Mouse (Mus musculus): ENCODE results near the gene Rusc1. TPM values are rescaled to one million over a fixed set of nuclear protein-coding genes. Genes with fewer than 3 reads are reported as not detected.

The Rusc1 gene
- polyA plus RNA-seq, 2 experiments: 2.6 to 4.1 TPM

DNA sequence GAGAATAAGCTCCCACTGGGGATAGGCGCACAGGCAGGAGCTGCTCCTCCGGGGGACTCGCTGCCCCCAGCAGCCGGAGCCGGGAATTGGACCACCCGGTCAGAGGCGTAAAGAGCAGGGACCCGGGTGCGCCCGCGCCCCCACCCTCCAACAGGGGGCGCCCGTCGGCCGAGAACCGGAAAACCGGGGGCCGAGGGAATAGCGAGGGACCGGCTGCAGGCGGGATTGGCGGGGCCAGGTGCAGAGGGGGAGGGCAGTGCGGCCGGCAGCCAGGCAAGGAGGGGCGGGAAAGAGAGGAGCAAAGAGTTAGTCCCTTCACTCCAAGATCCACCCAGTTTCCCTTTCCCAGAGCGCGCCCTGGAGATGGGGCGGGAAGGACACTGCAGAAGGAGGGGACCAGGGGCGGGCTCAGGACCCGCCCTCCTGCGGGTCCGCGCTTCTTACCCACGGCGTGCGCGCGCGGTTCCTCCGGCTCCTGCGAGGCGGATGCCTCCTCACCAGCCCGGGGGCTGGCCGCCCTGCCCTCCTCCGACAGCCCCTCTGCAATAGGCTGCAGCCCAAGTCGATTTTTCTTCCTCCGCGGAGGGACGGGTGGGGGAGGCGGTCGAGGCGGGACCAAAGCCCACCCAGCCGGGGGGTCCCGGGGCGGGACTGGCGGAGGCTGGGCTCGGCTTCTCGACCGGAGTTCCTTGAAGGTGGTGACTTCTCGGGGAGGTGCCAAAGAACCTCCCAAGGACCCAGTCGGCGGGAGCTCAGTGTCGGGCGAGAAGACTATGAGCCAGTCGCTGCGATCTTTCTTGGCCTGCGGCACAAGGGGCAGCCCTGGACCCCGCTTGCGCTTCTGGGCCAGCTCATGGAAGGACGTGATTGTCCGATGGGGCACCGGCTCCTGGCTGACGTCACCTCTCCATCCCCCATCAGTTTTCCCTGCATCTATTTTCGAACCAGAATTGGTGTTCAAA is 2.1 kb downstream of the Rusc1 start:
- Histone ChIP-seq H3K36me3 (replicated peaks; ENCODE audit: control insufficient read depth, insufficient read depth, low read depth) (peaks cover 8% of the 10 kb centered on the region), H3K4me1 (replicated peaks; ENCODE audit: control insufficient read depth in 2 of 2, insufficient read depth in 2 of 2, low read length in 1 of 2) (peaks cover 13 to 17% of the 10 kb centered on the region in 2 experiments), H3K9ac (replicated peaks) (peak overlapping the region; percentile 61), H3K27me3 (ENCODE audit: control insufficient read depth, insufficient read depth, low read length) (peaks cover 24% of the 10 kb centered on the region), H3K4me3 (ENCODE audit: insufficient read depth in 1 of 2, low read depth in 2 of 2, low read length in 2 of 2) (peak overlapping the region; percentile 47 to 64), H3K9me3 (ENCODE audit: control insufficient read depth, low read length) (no peaks in the 10 kb centered on the region), H3K4me2 (ENCODE audit: low read depth) (peak overlapping the region; percentile 96), H3K27ac (no peak overlapping the region)
- peak; percentile 49 for ATAC-seq (ENCODE audit: insufficient read depth)
- DNase-seq (ENCODE audit: low read depth in 3 of 3, low spot score in 3 of 3): peak; percentile 49 to 56 (median 49)
- under 1% methylated on average over 68 of the region's 74 CpGs for WGBS (ENCODE audit: insufficient replicate concordance)
- TF ChIP-seq CTCF (IDR thresholded peaks at IDR 0.05; ENCODE audit: low read depth) (peak; percentile 90), EP300 (IDR thresholded peaks at IDR 0.05; ENCODE audit: low read depth) (no peak)

DNA sequence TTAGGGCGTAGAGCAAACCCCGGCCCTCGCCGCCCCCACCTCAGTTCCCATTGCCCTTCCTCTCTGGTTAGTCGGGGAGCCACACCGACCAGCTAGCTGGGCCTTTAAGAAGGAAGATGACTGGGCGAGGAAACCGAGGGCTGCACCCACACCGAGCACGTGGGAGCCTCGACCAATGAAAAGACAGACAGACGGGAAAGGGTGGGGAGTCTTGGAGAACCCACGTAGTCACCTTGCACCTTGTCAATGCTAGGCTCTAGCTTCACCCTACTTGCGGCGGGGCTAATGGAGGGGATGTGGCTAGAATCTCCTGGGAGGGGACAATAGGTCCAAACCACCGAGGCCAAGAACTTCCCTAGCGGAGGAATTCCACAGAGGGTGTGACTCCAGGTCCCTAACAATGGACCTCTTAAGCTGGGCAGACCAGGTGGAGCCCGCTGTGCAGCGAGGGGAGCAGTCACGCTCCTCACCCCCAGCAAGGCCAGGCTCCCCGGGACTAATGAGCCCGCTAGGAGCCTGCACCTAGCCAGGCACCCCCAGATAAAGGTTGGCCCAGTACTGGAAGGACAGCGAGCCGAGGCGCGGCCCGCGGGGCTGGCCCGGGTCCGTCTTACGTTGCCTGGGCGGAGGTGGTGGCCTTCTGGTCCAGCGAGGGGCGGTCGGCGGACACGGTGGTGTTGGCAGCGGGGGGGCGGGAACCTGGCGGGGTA is 3.1 kb downstream of the Rusc1 start:
- Histone ChIP-seq H3K36me3 (replicated peaks; ENCODE audit: control insufficient read depth, insufficient read depth, low read depth) (peaks cover 7% of the 10 kb centered on the region), H3K4me3 (ENCODE audit: insufficient read depth in 1 of 2, low read depth in 2 of 2, low read length in 2 of 2) (peak overlapping the region; percentile 47 to 64), H3K27me3 (ENCODE audit: control insufficient read depth, insufficient read depth, low read length) (peaks cover 24% of the 10 kb centered on the region), H3K9ac (replicated peaks) (peak overlapping the region; percentile 61), H3K4me2 (ENCODE audit: low read depth) (peak overlapping the region; percentile 96), H3K27ac (peak overlapping the region; percentile 48), H3K4me1 (replicated peaks; ENCODE audit: control insufficient read depth in 2 of 2, insufficient read depth in 2 of 2, low read length in 1 of 2) (peaks cover 13 to 17% of the 10 kb centered on the region in 2 experiments), H3K9me3 (ENCODE audit: control insufficient read depth, low read length) (no peaks in the 10 kb centered on the region)
- under 1% methylated on average over 39 of the region's 40 CpGs for WGBS (ENCODE audit: insufficient replicate concordance)
- DNase-seq (ENCODE audit: low read depth in 3 of 3, low spot score in 3 of 3) (peak; percentile 85 to 91 (median 85)), ATAC-seq (ENCODE audit: insufficient read depth) (peak; percentile 88)
- no peak for TF ChIP-seq CTCF (IDR thresholded peaks at IDR 0.05; ENCODE audit: low read depth)
- TF ChIP-seq EP300 (IDR thresholded peaks at IDR 0.05; ENCODE audit: low read depth): no peak

DNA sequence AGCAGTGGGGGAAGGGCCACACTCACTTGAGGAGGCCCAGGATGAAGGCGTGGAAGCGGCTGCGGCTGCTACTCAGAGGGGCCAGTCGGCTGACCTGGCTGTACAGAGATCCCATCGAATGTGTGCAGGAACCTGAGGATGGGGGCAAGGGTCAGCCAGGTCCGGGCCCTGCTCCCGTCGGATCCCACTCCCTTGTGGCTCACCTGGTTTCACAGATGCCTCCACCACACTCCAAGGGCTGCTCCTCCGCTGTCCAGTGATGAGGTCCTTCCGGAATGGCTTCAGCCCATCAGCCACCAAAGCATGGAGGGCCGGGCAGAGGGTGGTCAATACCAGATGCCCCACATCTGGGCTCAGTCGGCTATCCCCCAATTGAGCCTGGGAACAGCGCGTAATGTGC is 4.1 kb downstream of the Rusc1 start:
- Histone ChIP-seq H3K9me3 (ENCODE audit: control insufficient read depth, low read length) (no peaks in the 10 kb centered on the region), H3K27ac (no peak overlapping the region), H3K36me3 (replicated peaks; ENCODE audit: control insufficient read depth, insufficient read depth, low read depth) (no peaks in the 10 kb centered on the region; the same call in 1 of the 2 replicates), H3K9ac (replicated peaks) (peak overlapping the region; percentile 56; the same call in 1 of the 2 replicates), H3K27me3 (ENCODE audit: control insufficient read depth, insufficient read depth, low read length) (peaks cover 24% of the 10 kb centered on the region), H3K4me1 (replicated peaks; ENCODE audit: control insufficient read depth in 2 of 2, insufficient read depth in 2 of 2, low read length in 1 of 2) (peaks cover 13 to 17% of the 10 kb centered on the region in 2 experiments), H3K4me2 (ENCODE audit: low read depth) (peak overlapping the region; percentile 96), H3K4me3 (ENCODE audit: insufficient read depth in 1 of 2, low read depth in 2 of 2, low read length in 2 of 2) (peak overlapping the region; percentile 47 to 64)
- TF ChIP-seq EP300 (IDR thresholded peaks at IDR 0.05; ENCODE audit: low read depth): no peak
- TF ChIP-seq CTCF (IDR thresholded peaks at IDR 0.05; ENCODE audit: low read depth): no peak
- DNase-seq (ENCODE audit: low read depth in 3 of 3, low spot score in 3 of 3) (no peak), ATAC-seq (ENCODE audit: insufficient read depth) (no peak)
- 44% methylated on average over 14 of the region's 14 CpGs for WGBS (ENCODE audit: insufficient replicate concordance)

DNA sequence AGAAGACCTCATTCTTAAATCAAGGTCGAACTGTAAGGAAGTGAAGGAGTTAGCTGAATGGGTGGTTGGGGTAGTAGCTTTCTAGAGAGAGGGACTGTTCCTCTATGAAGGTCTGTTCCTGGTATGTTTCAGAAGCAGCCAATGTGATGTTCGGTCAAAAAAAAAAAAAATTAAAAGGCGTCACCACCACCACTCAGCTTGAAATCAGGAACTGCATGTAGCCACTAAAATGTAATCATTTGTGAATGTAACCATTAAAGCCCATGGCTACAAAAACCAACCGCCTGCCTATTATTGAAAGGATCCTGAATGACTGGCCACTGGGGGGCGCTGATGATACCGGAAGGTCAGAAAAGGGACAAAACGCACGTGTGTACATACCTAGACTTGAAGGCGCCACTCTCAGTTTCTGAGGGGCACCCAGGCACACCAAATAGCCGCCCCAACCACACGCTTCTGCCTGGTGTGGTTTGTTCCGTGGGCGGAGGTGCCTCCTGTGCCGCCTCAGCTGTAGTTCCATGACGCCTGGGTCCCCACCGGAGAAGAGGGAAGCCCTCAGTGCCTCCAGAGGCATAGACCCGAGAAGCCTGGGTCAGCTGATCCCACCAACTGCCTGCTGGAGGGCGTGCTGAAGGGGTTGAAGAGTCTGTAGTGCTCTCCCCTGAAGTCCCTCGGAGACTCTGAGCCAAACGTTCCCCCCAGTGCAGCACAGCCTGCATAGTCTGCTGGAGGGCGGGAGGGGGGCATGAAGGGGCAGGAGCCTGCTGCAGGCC is 5.6 kb downstream of the Rusc1 start:
- WGBS (ENCODE audit: insufficient replicate concordance): 19% methylated on average over 21 of the region's 21 CpGs
- no peak overlapping the region for H3K4me3 ChIP-seq (ENCODE audit: insufficient read depth in 1 of 2, low read depth in 2 of 2, low read length in 2 of 2)
- no peak for ATAC-seq (ENCODE audit: insufficient read depth)

More for the DNA sequence above, 5.6 kb downstream of the Rusc1 start:
- peak; percentile 62 to 74 (median 70) for DNase-seq (ENCODE audit: low read depth in 3 of 3, low spot score in 3 of 3)
- Histone ChIP-seq H3K36me3 (replicated peaks; ENCODE audit: control insufficient read depth, insufficient read depth, low read depth) (no peaks in the 10 kb centered on the region), H3K27me3 (ENCODE audit: control insufficient read depth, insufficient read depth, low read length) (peaks cover 17% of the 10 kb centered on the region), H3K9me3 (ENCODE audit: control insufficient read depth, low read length) (no peaks in the 10 kb centered on the region), H3K4me2 (ENCODE audit: low read depth) (peak overlapping the region; percentile 43), H3K27ac (no peak overlapping the region), H3K9ac (replicated peaks) (no peak overlapping the region), H3K4me1 (replicated peaks; ENCODE audit: control insufficient read depth in 2 of 2, insufficient read depth in 2 of 2, low read length in 1 of 2) (peaks cover 9 to 12% of the 10 kb centered on the region in 2 experiments)
- TF ChIP-seq EP300 (IDR thresholded peaks at IDR 0.05; ENCODE audit: low read depth): no peak
- TF ChIP-seq CTCF (IDR thresholded peaks at IDR 0.05; ENCODE audit: low read depth): peak; percentile 87

All from liver, embryonic 14.5 days (tissue).